Mouse (Mus musculus): ENCODE measurements at regions not wholly inside any gene's neighbourhood (a gene's known extent, or its start where the extent isn't known, plus 50 kb on each side); places are given as distances from the start of the nearest gene placed in this dataset.
"Not testable (repeated sequence)": the region's sequence is repeated elsewhere in the genome, so short reads cannot be mapped to it uniquely, and the experiment has no call there.

DNA sequence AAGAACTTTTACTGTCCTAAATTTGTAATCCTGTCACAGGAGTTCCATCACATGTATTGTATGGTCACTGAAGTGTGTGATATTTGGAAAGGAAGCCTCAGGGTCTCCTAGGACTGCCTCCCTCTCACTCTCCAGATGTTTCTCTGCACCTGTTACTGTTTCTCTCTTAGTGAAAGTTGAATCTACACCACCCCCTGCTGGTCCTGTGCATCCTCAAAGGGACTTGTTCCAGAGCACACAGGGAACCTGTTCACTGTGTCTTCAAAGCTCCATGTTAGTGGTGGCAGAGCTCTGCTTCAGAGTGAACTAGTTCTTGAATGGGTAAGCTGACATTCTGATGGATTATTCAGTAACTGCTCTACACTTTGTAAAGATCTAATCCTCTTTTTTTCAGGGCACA is 785.1 kb upstream of the Zfp386 start:
- TF ChIP-seq CTCF (IDR thresholded peaks at IDR 0.05; ENCODE audit: low read depth, low read length); POLR2A (IDR thresholded peaks at IDR 0.05; ENCODE audit: extremely low read depth, insufficient read depth, low read length): not testable (repeated sequence)
